Mouse (Mus musculus) left cerebral cortex, adult 18-20 months (tissue): ENCODE results near the gene Npl. TPM values are rescaled to one million over a fixed set of nuclear protein-coding genes. Genes with fewer than 3 reads are reported as not detected.

Source experiments
- DNase-seq, 2 experiments: peaks; one replicate each; pipeline ENCODE4 v3.0.0; 2021 to 2022; ENCODE audit warnings: low spot score in 2 of 2, mixed read lengths in 1 of 2
- long read RNA-seq, 2 experiments: library from polyadenylated mRNA; stranded (forward); transcript quantifications; one replicate each; pipeline ENCODE4 v2.0.0; 2021
- total RNA-seq, 2 experiments: library from RNA; stranded (reverse); gene quantifications; 2 replicates each; pipeline ENCODE4 v1.2.3; 2021

Npl gene
- total RNA-seq = 1 to 10 TPM; 5.3 to 5.4 TPM
- long read RNA-seq, experiment 1, transcript Npl-201 (12 exons, 1,735 nt) = major isoform, 7 of 7 reads
- long read RNA-seq, experiment 1, partial matches to known transcripts = 0 of 7 reads
- long read RNA-seq, experiment 1, other reads (novel, unspliced or antisense) = 0 of 7 reads
- long read RNA-seq, experiment 2, transcript Npl-201 (12 exons, 1,735 nt) = major isoform, 5 of 6 reads
- long read RNA-seq, experiment 2, partial matches to known transcripts = 0 of 6 reads
- long read RNA-seq, experiment 2, other reads (novel, unspliced or antisense) = 1 of 6 reads

GRCm38 (mm10) chr1:153549536-153550199, at the start of gene Npl:
Gene Npl, minus strand, starts transcription at chr1:153550045.
- peak; percentile 76 to 77 for DNase-seq

- no peak for DNase-seq
Observed at GRCm38 (mm10) chr1:153599302-153600045, 49.6 kb upstream of the Npl start.

- DNase-seq = no peak
Observed at GRCm38 (mm10) chr1:153598773-153599172, 48.9 kb upstream of the Npl start.

GRCm38 (mm10) chr1:153593678-153594077, 43.8 kb upstream of the Npl start:
- DNase-seq = no peak

GRCm38 (mm10) chr1:153590176-153590734, 40.4 kb upstream of the Npl start:
- DNase-seq = no peak

- DNase-seq = peak; percentile 9 to 40
Observed at GRCm38 (mm10) chr1:153587956-153588355, 38.1 kb upstream of the Npl start.

GRCm38 (mm10) chr1:153586826-153587225, 37.0 kb upstream of the Npl start:
- no peak for DNase-seq

GRCm38 (mm10) chr1:153585752-153586151, 35.9 kb upstream of the Npl start:
- DNase-seq = no peak

- no peak for DNase-seq
Observed at GRCm38 (mm10) chr1:153583189-153583588, 33.3 kb upstream of the Npl start.

GRCm38 (mm10) chr1:153574730-153575129, 24.9 kb upstream of the Npl start:
- DNase-seq = no peak

GRCm38 (mm10) chr1:153572271-153573043, 22.6 kb upstream of the Npl start:
- DNase-seq = no peak

- DNase-seq = no peak
Observed at GRCm38 (mm10) chr1:153565701-153566100, 15.9 kb upstream of the Npl start.

- DNase-seq = no peak
Observed at GRCm38 (mm10) chr1:153564701-153565100, 14.9 kb upstream of the Npl start.

GRCm38 (mm10) chr1:153563675-153564074, 13.8 kb upstream of the Npl start:
- DNase-seq = no peak

GRCm38 (mm10) chr1:153560805-153561204, 11.0 kb upstream of the Npl start:
- no peak for DNase-seq

- no peak for DNase-seq
Observed at GRCm38 (mm10) chr1:153559701-153560100, 9.9 kb upstream of the Npl start.

- DNase-seq = peak; percentile 69 to 82
Observed at GRCm38 (mm10) chr1:153559126-153559647, 9.3 kb upstream of the Npl start.

- DNase-seq = peak; percentile 35 to 55
Observed at GRCm38 (mm10) chr1:153556896-153557295, 7.1 kb upstream of the Npl start.

- DNase-seq = no peak
Observed at GRCm38 (mm10) chr1:153556202-153556601, 6.4 kb upstream of the Npl start.

GRCm38 (mm10) chr1:153550814-153551213, 969 bp upstream of the Npl start:
- DNase-seq = peak; percentile 51 to 69

- no peak for DNase-seq
Observed at GRCm38 (mm10) chr1:153547555-153547954, 2.3 kb downstream of the Npl start.
